In genomic region chr7:137735873-137736527, GRCm38 (mm10) we compare ENCODE assay signal across 13 mouse cellular contexts.
A peak's percentile ranks its signal among the peaks of the same experiment; 100 is the strongest.
DNase-seq lines count a peak whose midpoint lies in the region.
"Had no signal": no experiment of that assay in that cellular context is flagged by ENCODE, and none has a peak within 500 bp of the region (broad histone marks: within the 10 kb centered on the region; RNA-seq: fewer than 3 reads in every experiment).

No protein-coding gene starts in this region.

- peak; percentile 48 to 53 for DNase-seq in cerebellum, postnatal 10 days
- no peak for DNase-seq in cerebellum, adult 11 months
- DNase-seq in heart, adult 11 months: peak; percentile 73
- no peak for DNase-seq in heart, adult 8-10 months (ENCODE audit: low spot score)
- peak; percentile 25 for DNase-seq in left cerebral cortex, postnatal 4 days
- DNase-seq in left cerebral cortex, adult 9 months (ENCODE audit: low spot score in 2 of 2): no peak
- DNase-seq: adrenal gland, adult 8-10 months; adrenal gland, postnatal 14 days; adrenal gland, postnatal 36 days; B cell, adult 2 months; cerebellum, adult 18-20 months; cerebellum, adult 9-10 months; forebrain, postnatal 0 days had no signal

- intact Hi-C loops in left cerebral cortex, postnatal 4 days (cut with DNase I): no loop called here

Comparison
In these comparisons a context has a peak if more than half of its experiments do, and no peak if none do; other contexts are left out.
1. DNase-seq: peak in cerebellum, postnatal 10 days (2 of 2), heart, adult 11 months (single experiment) and left cerebral cortex, postnatal 4 days (single experiment); none in cerebellum, adult 11 months (single experiment), heart, adult 8-10 months (single experiment) and left cerebral cortex, adult 9 months (0 of 2).